Mouse (Mus musculus) frontal cortex, postnatal 10 days (tissue): ENCODE data around the gene Ephb1.
A peak's percentile ranks its signal among the peaks of the same experiment; 100 is the strongest.

Experiments used
- DNase-seq, 2 experiments: peaks; one replicate each; pipeline ENCODE4 v3.0.0; 2022; ENCODE audit warnings: low spot score in 2 of 2, mixed read lengths in 1 of 2

Gene Ephb1

DNA sequence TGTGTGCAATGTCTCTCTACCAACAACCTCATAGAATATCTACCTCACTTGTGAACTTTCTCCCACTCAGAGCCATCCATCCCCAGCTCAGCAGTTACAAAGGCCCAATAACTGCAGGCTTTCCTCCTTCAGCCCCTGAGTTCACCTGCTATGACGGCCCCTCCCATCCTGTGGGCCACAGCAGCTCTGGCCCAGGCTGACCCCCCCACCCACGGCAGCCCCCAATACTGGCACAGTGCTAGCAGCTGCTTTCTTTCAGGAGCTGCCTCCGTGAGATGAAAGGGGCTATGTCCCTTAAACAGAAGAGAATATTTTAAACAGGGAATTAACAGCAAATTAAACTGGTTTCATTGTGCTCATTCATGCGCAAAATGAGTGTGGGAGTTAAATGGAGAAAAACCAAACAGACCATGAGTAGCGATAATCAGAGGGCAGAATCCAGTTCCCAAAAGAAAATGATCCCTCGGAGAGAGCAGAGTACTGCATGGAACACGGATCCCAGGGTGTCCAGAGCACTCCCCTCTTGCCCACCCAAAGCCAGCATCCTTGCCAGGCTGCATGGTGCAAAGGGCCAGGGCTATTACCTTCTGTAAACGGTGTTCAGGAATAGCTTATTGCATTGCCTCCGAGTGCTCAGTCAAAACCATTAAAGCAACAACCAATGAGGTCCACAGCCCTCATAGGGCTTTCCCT lies 105.2 kb downstream of the Ephb1 start:
- no peak for DNase-seq

DNA sequence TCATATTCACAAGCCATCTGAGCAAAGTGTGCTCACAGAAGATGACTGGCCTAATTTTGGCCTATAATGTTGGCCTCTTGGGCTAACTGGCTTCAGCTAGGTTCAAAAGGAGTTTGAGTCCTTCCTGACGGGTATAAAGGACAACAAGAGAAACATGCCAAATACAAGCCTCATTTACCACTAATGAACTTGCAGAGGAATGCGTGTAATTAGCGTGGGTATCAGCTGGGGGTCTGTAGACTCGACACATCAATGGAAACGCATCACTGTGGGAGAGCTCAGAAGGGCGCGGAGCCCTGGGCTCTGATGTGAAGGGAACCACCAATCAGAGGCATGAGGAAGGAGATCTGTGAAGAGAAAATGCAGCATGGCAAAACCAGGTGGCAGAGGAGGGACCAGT lies 108.9 kb downstream of the Ephb1 start:
- DNase-seq, result no peak

DNA sequence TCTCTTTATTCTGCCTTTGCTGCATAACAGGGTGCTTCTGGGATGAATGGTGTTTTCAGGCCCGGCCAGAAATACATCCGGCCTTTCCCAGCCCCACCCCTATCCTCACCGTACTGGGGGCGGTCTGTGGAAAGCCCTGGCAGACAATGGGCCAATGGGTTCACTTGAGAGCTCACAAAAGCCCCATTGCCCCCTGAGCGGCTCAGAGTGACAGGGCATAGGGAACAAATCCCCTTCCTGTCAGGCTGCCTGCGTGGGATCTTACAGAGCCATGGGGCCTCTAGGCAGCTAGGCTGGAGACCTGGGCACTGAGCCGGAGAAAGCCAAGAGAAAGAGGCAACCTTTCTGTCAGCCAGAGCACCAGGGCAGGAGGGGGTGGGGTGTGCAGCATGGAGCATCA lies 111.2 kb downstream of the Ephb1 start:
- DNase-seq, result no peak

- DNase-seq, result no peak
Measured at GRCm38 (mm10) chr9:102241546-102241945, 112.9 kb downstream of the Ephb1 start.

DNA sequence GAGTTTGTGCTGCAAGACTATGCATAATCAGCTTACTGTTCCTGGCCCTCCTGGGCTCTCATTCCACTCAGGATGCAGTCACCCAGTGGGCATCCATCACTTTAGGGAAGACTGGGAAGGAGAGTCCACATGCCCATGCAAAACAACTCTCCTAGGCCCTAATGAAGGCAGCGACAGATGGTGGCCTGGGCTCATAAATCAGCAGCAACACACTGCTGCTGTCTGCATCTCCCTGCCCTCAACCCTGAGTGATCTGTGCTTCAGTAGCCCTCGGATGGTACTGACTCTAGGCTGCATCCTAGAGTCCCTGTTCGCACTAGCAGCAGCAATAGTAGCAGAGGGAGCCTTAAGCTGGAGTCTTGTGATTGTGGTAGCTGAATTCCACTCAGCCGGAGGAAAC lies 114.3 kb downstream of the Ephb1 start:
- no peak for DNase-seq

DNA sequence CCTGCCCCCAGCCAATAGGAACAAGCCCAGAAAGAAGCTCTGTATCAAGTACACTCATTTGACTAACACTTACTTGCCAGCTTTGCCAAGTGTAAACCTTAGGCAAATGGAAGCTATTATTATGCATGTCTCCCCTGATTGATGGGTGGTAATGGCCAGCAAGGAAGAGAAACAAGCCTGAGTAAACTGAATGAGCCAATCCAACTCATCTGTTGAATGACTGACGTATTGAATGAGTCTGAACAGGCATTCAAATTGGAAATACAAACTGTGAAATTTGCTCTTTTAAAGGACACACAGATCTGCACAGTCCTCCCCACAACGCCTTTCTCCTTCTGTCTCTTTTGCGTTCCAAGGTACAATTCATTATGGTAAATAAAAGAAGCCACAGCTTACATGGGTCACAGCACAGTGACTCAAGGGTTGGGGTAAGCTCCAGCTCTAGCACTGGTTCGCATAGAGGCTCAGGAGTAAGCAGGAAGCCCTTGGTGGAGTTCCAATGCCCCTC lies 119.0 kb downstream of the Ephb1 start:
- DNase-seq, result no peak

GRCm38 (mm10) chr9:102231248-102231647 lies 123.2 kb downstream of the Ephb1 start:
- DNase-seq, result no peak

DNA sequence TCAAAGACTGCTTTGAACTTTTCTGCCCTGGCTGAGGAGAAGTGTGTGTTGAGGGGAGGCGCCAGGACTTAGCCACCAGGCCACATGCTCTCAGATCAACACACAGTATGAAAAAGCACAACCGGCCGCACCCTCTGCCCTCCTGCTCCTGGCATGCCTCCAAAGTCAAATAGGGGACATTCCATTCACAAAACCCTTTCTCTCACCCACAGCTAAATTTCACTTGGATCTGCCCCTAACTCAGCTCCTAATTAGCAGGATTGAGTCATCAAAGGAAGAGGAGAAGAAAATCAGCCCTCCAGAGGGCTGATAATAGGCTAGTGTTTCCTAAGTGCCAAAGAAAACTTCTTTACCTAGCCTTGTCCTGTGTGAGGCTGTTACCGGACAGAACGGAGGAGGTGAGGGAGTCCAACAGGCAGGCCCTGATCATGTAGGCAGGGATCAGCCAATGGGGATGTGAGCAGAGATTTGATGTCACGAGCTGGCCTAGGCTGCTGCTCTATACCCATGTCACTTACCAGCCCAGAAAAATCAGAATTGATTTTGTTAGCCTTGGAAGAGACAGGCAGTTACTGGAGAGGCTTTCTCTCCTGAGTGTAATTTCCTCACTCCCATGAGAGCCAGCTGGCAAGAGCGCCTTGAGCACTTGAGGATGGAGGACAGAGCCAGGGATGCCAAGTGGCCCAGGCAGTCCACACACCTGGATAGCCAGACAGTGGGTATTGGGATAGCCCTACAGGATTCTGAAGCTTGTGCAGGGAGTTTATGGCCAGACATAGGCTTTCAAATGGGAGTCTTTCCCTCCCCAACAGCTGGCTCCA lies 137.5 kb downstream of the Ephb1 start:
- DNase-seq, result no peak

DNA sequence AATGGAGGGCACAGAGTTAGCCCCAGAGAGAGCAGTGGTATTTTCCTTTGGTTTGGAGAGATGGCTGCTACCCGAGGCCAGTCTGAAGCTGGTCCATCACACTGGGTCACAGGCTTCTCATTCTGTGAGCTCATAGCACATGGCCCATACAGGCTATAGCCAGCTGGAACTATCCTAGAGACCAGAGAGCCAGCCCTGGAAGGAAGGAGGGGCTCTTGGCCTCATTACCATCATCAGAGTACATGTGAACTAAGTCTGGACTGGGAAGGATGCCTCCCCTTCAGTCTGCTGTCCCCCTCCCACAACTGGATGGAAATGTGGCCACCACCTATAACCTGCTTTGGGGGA lies 142.5 kb downstream of the Ephb1 start:
- DNase-seq, result peak in 1 of 2 experiments; percentile 33

DNA sequence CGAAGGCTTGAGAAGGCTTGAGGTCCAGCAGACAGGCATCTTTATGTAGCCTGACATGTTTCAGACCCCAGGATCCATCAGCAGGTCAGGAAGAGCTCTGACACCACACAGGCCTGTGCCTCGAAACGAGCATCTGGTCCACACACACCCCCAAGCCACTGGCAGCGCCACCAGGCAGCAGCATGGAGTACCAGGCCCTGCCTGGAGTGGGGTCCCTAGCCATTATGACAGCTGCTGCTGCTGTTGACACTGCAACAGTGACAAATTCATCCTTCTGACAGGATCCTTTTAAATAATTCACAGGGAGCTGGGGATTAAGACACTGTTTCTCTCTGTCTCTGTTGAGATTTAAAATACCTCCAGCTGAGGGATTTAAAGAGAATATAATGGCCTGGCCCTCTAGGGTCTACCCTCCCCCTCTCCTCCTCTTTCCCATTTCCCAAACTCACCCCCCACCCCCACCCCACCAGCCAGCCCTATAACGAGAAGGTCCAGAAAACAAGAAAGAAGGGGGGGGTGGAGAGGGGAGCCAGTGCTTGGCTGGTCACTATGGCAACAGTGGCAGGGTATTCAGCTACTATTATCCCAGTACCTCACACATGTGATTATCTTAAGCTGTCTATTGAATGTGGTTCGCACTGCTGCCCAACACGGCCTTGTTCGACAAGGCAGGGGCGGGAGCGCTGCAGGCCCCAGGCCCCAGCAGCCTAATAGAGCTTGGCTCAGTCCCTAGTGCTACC lies 143.0 kb downstream of the Ephb1 start:
- peak; percentile 18 to 38 for DNase-seq

DNA sequence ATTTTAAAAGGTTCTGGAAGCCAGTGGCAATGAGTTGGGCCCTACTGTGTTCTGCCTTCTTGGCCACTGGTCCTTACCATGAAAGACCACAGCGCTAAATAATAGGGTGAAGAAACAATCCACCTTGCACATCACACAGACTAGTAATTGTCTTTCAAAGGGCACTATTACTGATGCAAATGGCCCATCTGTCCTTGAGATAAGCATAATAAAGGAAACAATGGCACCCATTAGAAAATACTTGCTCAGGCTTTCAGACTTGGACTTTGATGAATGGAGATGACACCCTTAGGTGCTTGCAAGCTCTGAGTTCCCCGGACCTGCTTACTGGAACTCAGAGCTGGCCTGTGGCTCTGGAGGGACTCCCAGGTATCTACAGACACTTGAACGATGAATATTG lies 149.0 kb downstream of the Ephb1 start:
- no peak for DNase-seq

GRCm38 (mm10) chr9:102201867-102202266 lies 152.6 kb downstream of the Ephb1 start:
- no peak for DNase-seq

DNA sequence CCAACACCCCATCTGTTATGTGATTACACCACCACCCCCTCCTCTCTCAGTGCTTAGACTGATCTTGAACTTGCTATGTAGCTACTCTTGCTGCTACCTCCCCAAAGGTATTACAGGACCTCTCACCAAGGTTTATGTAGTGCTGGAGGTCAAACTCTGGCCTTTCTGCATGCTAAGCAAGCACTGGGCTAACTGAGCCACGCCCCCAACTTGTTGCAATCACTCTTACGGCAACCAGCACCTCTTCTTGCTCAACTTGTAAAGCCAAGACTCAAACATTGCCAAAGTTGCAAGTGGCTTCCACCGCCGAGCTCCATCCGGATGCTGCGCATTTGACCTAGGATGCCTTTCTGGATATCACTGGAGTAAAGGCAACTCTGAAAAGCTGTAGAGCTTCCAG lies 157.6 kb downstream of the Ephb1 start:
- no peak for DNase-seq

DNA sequence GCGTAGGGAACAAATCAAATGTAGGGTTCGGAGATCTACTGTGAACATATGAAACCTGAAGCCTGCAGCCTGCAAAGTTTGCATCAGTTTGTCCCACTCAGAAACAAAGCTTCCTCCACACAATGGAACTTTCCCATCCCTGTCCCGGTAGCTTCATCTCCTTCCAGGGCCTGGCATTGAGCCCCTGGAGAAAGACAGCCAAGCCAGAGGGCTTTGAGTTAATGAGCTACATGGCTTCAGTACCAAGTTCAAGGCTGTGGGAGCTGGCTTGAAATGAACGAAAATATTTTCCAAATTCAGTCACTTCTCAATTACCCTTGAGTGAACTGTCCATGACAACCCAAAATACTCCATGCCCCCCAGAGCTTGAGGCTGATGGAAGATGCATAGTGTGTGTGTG lies 160.4 kb downstream of the Ephb1 start:
- DNase-seq, result no peak

GRCm38 (mm10) chr9:102192724-102193685 lies 161.5 kb downstream of the Ephb1 start:
- peak in 1 of 2 experiments; percentile 48 for DNase-seq

- no peak for DNase-seq
Measured at GRCm38 (mm10) chr9:102190058-102190457, 164.4 kb downstream of the Ephb1 start.

DNA sequence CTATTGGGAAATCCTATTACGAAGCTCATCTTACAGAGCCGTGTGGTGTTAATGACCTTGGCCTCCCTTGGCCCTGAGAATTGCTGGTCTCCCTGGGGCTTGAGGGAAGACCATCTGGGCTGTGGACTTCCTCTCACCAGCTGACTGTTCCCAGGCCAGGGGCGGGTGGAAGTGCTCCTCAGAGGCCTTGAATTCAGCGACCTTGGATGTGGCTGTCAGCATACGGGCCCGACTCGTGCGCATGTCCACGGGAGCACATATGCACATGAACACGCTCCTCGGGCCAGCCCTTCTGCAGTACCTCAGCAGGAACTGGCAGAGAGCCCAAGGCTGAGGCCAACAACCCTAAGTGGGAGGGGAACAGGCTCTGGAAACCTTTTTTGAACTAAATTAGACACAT lies 165.1 kb downstream of the Ephb1 start:
- DNase-seq, result no peak

GRCm38 (mm10) chr9:102183663-102184274 lies 170.7 kb downstream of the Ephb1 start:
- DNase-seq, result no peak

DNA sequence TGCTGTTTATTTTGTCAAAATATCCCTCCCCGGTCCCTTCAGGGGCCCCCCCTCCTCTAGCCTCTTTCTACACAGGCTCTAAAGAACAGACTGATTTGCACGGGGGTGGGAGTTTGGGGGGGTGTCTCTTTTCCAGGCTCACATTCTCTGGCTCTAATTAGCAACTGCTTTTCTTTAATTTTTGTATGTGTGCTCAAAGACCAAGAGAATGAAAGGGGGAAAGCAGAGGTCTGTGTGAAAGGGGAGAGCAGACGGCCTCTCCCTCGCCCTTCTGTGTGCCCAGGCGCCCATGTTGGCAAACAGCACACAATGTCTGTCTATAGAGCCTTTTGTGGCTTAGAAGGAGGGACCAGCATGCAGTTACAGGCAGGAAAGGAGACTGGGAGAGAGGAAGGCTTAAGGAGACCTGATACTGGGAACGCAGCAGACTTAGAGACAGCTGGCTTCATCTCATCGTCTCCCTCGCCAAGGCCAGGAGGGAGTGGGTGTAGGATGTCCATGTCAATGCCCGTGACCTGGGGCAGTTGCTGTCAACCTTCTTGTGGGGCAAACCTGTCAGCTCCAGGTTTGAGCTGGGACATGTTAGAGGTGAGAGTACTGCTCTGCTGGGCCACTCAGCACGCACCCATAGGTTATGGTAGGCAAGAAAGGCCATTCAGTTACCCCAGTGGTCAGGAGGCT lies 172.5 kb downstream of the Ephb1 start:
- DNase-seq, result no peak

DNA sequence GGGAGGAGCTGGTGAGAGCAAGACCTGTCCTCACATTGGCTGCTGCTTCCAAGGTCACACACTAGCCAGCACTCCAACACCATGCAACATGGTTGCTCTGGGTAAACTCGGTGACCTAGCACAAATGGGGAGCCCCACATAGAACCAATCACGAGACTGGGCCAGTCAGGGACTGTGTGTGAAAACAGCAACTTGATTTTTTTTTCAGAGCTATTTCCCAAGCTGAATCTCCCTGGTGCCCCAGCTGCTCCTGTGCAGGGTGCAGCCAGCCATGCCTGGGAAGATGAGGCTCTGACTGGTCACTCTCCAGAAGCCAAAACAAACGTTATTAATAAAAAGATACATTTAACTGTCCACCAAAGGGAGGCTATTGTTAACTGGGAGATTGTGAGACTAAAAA lies 173.2 kb downstream of the Ephb1 start:
- DNase-seq, result no peak
